Mouse (Mus musculus) ES-Bruce4 (cell line): ENCODE measurements around the gene Slc44a4. TPM values are rescaled to one million over a fixed set of nuclear protein-coding genes. Genes with fewer than 3 reads are reported as not detected.

ENCODE experiments used
- H3K27ac ChIP-seq: 2 replicates; pipeline ENCODE4 v1.5.1; 2012; ENCODE audit warnings: low read length, inconsistent platforms; ENCODE audit not compliant: insufficient read depth
- H3K27me3 ChIP-seq: 2 replicates; pipeline ENCODE4 v1.6.1; 2012; ENCODE audit warnings: mild to moderate bottlenecking, low read length, inconsistent platforms; ENCODE audit not compliant: control insufficient read depth, poor library complexity, insufficient read depth, severe bottlenecking
- H3K36me3 ChIP-seq: 2 replicates; pipeline ENCODE4 v1.6.1; 2012; ENCODE audit warnings: inconsistent platforms, mild to moderate bottlenecking, low read length, moderate library complexity; ENCODE audit not compliant: control insufficient read depth, poor library complexity, insufficient read depth, severe bottlenecking
- H3K4me1 ChIP-seq: one replicate; pipeline ENCODE4 v1.8.1; 2011; ENCODE audit warnings: low read length; ENCODE audit not compliant: control insufficient read depth, insufficient read depth
- H3K4me3 ChIP-seq: 2 replicates; pipeline ENCODE4 v1.5.1; 2011; ENCODE audit warnings: low read depth, mild to moderate bottlenecking, low read length
- H3K9ac ChIP-seq: 2 replicates; pipeline ENCODE4 v1.6.1; 2012; ENCODE audit warnings: low read depth, mild to moderate bottlenecking, inconsistent platforms; ENCODE audit not compliant: poor library complexity, severe bottlenecking
- H3K9me3 ChIP-seq: replicated peaks from 2 replicates; pipeline ENCODE4 v1.6.1; 2012; ENCODE audit warnings: mild to moderate bottlenecking, low read length, inconsistent platforms; ENCODE audit not compliant: control insufficient read depth, poor library complexity, insufficient read depth, severe bottlenecking
- CTCF ChIP-seq: IDR thresholded peaks from one replicate; pipeline ENCODE4 v1.8.1; 2011; ENCODE audit warnings: low read depth, low read length
- EP300 ChIP-seq: IDR thresholded peaks from 2 replicates; pipeline ENCODE4 v1.6.1; 2011; ENCODE audit warnings: low read depth, low read length; ENCODE audit not compliant: insufficient read depth
- POLR2A ChIP-seq: IDR thresholded peaks from one replicate; pipeline ENCODE4 v1.8.1; 2011; ENCODE audit warnings: low read length; ENCODE audit not compliant: insufficient read depth
- polyA plus RNA-seq: library from polyadenylated mRNA; stranded (reverse); fragments of >200 nt; gene quantifications from 2 replicates; pipeline ENCODE4 v1.2.4, GENCODE M21; 2011; ENCODE audit warnings: low read depth; ENCODE audit not compliant: missing spikeins, insufficient read depth, insufficient read length

Gene Slc44a4
- polyA plus RNA-seq, 1 experiment, result 5.3 TPM

DNA sequence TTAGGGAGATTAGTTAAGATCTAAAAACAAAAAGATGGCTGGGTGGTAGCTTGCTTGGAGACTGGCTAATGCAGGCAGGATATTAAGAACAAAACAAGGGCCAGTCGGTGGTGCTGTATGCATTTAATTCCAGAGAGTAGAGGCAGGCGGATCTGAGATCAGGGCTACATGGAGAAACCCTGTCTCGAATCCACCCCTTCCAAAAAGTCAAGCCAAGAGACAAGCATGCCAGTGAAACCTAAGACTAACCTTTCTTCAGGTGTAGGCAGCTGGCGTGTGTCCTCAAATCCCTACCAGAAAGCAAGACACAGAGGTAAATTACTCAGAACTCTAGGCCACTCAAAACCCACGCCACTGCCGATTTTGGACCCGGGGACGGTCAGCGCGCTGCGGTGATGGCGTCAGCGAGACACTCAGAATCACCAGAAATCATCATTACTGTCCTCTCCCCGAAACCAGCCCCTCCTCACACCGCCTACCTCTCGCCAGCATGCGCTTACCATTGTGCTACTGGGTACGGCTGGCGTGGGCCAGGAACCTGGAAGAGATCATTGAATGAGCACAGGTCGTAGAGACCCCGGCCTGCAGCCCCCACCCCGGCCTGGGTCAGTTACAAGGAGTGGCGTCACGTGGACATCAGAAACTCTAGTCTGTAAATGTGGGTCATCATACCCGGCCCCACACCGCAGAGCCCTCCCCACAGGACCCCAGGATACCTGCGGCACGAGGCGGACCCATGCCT, 37.5 kb downstream of the Slc44a4 start:
- peak overlapping the region; percentile 99 for H3K9ac ChIP-seq
- no peak for TF ChIP-seq CTCF
- no peak for TF ChIP-seq POLR2A
- no peak for TF ChIP-seq EP300
- H3K4me3 ChIP-seq, result peak overlapping the region; percentile 96
- no peaks in the 10 kb centered on the region for H3K4me1 ChIP-seq
- no peaks in the 10 kb centered on the region for H3K27me3 ChIP-seq
- H3K9me3 ChIP-seq, result no peaks in the 10 kb centered on the region
- peaks cover 26% of the 10 kb centered on the region for H3K36me3 ChIP-seq
- H3K27ac ChIP-seq, result peak overlapping the region; percentile 97

GRCm38 (mm10) chr17:34952378-34953040, 38.2 kb downstream of the Slc44a4 start:
- peaks cover 26% of the 10 kb centered on the region for H3K36me3 ChIP-seq
- H3K4me1 ChIP-seq, result no peaks in the 10 kb centered on the region
- H3K9me3 ChIP-seq, result no peaks in the 10 kb centered on the region
- H3K27ac ChIP-seq, result peak overlapping the region; percentile 97
- no peaks in the 10 kb centered on the region for H3K27me3 ChIP-seq
- peak overlapping the region; percentile 96 for H3K4me3 ChIP-seq
- H3K9ac ChIP-seq, result peak overlapping the region; percentile 99
- TF ChIP-seq CTCF (no peak), EP300 (no peak), POLR2A (peak; percentile 97)

GRCm38 (mm10) chr17:34953258-34953657, 39.0 kb downstream of the Slc44a4 start:
- TF ChIP-seq POLR2A (no peak), EP300 (no peak), CTCF (no peak)
- no peaks in the 10 kb centered on the region for H3K27me3 ChIP-seq
- H3K9me3 ChIP-seq, result no peaks in the 10 kb centered on the region
- peak overlapping the region; percentile 30 for H3K4me3 ChIP-seq
- H3K36me3 ChIP-seq, result peaks cover 26% of the 10 kb centered on the region
- H3K9ac ChIP-seq, result peak overlapping the region; percentile 99
- peak overlapping the region; percentile 76 for H3K27ac ChIP-seq
- no peaks in the 10 kb centered on the region for H3K4me1 ChIP-seq

GRCm38 (mm10) chr17:34953904-34954303, 39.6 kb downstream of the Slc44a4 start:
- H3K9me3 ChIP-seq, result no peaks in the 10 kb centered on the region
- H3K4me3 ChIP-seq, result no peak overlapping the region
- peaks cover 26% of the 10 kb centered on the region for H3K36me3 ChIP-seq
- no peak overlapping the region for H3K27ac ChIP-seq
- H3K4me1 ChIP-seq, result no peaks in the 10 kb centered on the region
- no peak overlapping the region for H3K9ac ChIP-seq
- no peaks in the 10 kb centered on the region for H3K27me3 ChIP-seq
- TF ChIP-seq EP300 (no peak), CTCF (no peak), POLR2A (no peak)

DNA sequence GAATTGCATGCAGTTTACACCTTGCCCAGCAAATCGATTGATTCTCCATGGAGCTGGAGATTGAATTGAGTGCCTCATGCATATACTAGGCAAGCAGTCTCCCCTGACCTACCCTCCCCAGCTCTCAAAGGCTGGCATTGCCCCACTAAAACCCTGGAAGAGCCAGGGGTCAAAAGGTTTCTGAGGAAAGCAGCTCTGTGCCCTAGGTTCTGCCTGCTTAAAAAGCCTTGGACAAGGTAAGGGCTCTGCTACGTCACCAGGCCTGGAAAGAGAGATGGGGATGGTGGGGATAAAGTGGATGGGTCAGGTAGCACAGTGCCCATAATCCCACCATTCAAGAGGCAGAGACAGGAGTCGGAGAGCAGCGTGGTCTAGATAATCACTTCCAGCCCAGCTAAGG, 40.6 kb downstream of the Slc44a4 start:
- Histone ChIP-seq H3K9ac (no peak overlapping the region), H3K4me3 (no peak overlapping the region), H3K27me3 (no peaks in the 10 kb centered on the region), H3K9me3 (no peaks in the 10 kb centered on the region), H3K36me3 (peaks cover 22% of the 10 kb centered on the region), H3K27ac (no peak overlapping the region), H3K4me1 (no peaks in the 10 kb centered on the region)
- TF ChIP-seq CTCF (no peak), POLR2A (no peak), EP300 (no peak)

DNA sequence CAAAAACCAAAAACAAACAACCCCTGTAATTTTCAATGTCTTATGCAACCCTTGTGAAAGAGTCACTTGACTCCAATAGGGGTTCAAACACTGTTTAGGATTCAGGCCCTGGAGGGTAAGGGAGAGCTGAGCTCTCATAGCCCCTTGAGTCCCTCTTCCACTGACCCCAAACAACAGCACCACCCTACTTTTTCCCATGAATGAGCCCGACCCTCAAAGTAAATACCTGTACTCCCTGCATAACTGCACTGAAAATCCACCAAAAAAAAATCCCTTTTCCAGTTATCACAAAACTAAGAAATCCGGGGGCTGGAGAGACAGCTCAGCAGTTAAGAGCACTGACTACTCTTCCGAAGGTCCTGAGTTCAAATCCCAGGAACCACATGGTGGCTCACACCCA, 41.6 kb downstream of the Slc44a4 start:
- Histone ChIP-seq H3K27ac (no peak overlapping the region), H3K4me3 (no peak overlapping the region), H3K9me3 (no peaks in the 10 kb centered on the region), H3K36me3 (peaks cover 12% of the 10 kb centered on the region), H3K27me3 (no peaks in the 10 kb centered on the region), H3K9ac (no peak overlapping the region), H3K4me1 (no peaks in the 10 kb centered on the region)
- TF ChIP-seq EP300 (no peak), CTCF (no peak), POLR2A (no peak)
